Comparison of ENCODE assay signal across 15 mouse cellular contexts in the genomic region with DNA sequence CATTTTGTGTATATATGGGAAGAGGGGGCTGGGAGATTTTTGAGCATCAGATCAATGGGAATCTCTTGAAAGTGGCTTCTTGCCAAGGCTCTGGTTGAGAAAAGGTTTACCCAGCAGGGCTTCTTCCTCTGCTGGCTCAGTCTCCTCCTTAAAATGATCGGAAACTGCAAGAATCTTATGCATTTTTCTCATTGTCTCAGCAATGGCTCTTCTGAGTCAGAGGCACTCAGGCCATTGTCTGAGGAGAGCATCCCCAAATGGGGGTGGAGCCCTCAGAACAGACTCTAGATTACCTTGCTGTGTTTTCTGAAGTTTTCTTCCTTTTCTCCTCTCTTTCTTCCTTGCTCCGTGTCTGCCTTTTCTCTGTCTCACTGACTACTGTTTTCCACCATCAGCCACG.
"Had no signal": no experiment of that assay in that cellular context is flagged by ENCODE, and none has a peak within 500 bp of the region (broad histone marks: within the 10 kb centered on the region; RNA-seq: fewer than 3 reads in every experiment).

No protein-coding gene starts in this region.

- H3K36me3 ChIP-seq: lung, embryonic 15.5 days; midbrain, embryonic 13.5 days; midbrain, embryonic 15.5 days; neural tube, embryonic 12.5 days; stomach, embryonic 15.5 days had no signal

- H3K9me3 ChIP-seq: lung, embryonic 15.5 days; midbrain, embryonic 13.5 days; midbrain, embryonic 15.5 days; neural tube, embryonic 12.5 days; stomach, embryonic 15.5 days had no signal

- DNase-seq: lung, adult 2 months; lung, postnatal 14 days; lung, postnatal 36 days; right cerebral cortex, postnatal 14 days; thymus, adult 2 months; thymus, postnatal 25 days; thymus, postnatal 4 days had no signal

- H3K4me1 ChIP-seq: lung, embryonic 15.5 days; megakaryocyte, embryonic 14.5 days; midbrain, embryonic 13.5 days; midbrain, embryonic 15.5 days; neural tube, embryonic 12.5 days; stomach, embryonic 15.5 days had no signal

- H3K4me3 ChIP-seq: lung, embryonic 15.5 days; megakaryocyte, embryonic 14.5 days; midbrain, embryonic 13.5 days; midbrain, embryonic 15.5 days; neural tube, embryonic 12.5 days; stomach, embryonic 15.5 days had no signal

- H3K27ac ChIP-seq: lung, embryonic 15.5 days; macrophage; midbrain, embryonic 13.5 days; midbrain, embryonic 15.5 days; neural tube, embryonic 12.5 days; stomach, embryonic 15.5 days; stomach, postnatal 0 days had no signal

- H3K9ac ChIP-seq: lung, embryonic 15.5 days; midbrain, embryonic 13.5 days; midbrain, embryonic 15.5 days; neural tube, embryonic 12.5 days; stomach, embryonic 15.5 days had no signal
